Mouse (Mus musculus): ENCODE results near the gene Lingo3.

DNA sequence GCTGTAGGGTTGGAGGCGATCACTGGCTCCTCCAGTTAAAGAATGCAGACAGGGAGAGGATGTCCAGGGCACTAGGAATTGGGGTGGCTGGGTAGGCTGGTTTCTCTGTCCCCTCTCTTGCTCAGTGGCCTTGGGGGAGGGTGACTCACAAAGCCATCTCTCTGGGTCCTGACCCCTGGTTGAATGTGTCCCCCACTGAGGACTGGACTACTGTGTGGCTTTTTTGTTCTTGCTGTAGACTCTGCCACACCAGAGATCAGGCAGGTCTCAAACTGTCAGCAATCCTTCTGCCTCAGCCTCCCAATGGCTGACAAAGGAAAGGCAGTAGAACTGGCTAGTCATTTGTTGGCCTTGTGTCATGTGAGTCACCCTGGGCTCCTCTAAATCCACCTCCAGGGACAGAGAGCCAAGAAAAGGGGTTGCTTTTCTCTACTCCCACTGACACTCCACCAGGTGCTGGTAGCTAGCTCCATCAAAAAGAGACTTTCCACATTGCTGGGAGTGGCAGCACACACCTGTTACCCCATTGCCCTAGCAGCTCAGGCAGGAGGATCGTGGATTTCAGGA is 5.4 kb downstream of the Lingo3 start:
- no peak for TF ChIP-seq CTCF (IDR thresholded peaks at IDR 0.05; ENCODE audit: borderline replicate concordance, insufficient read depth, low read length)
- no peak for TF ChIP-seq POLR2A (IDR thresholded peaks at IDR 0.05; ENCODE audit: low read depth, low read length)
